Mouse (Mus musculus) stomach, postnatal 0 days (tissue): ENCODE measurements around the gene Fam207a. TPM values are rescaled to one million over a fixed set of nuclear protein-coding genes. Genes with fewer than 3 reads are reported as not detected.

ENCODE experiments used
- ATAC-seq: fragments of 200-750 bp; cut with Nextera tagmentation; 2 replicates; pipeline ENCODE4 v1.8.0; 2017; ENCODE audit not compliant: low FRiP score, low TSS enrichment
- DNase-seq: peaks from one replicate; pipeline ENCODE4 v3.0.0-alpha.2; 2016; ENCODE audit warnings: low spot score
- H3K27ac ChIP-seq: fragments of 300-500 bp; sonication (generic); replicated peaks from 2 replicates; pipeline ENCODE4 v1.5.1; 2014; ENCODE audit warnings: mild to moderate bottlenecking, control low read depth
- H3K27me3 ChIP-seq: fragments of 300-500 bp; sonication (generic); 2 replicates; pipeline ENCODE4 v1.6.1; 2014; ENCODE audit warnings: low read length; ENCODE audit not compliant: control insufficient read depth, insufficient read depth
- H3K36me3 ChIP-seq: fragments of 300-500 bp; sonication (generic); 2 replicates; pipeline ENCODE4 v1.6.1; 2014; ENCODE audit warnings: low read length, mixed read lengths; ENCODE audit not compliant: control insufficient read depth, insufficient read depth
- H3K4me1 ChIP-seq: fragments of 300-500 bp; sonication (generic); replicated peaks from 2 replicates; pipeline ENCODE4 v1.6.1; 2014; ENCODE audit warnings: antibody characterized with exemption; ENCODE audit not compliant: control insufficient read depth, insufficient read depth
- H3K4me2 ChIP-seq: fragments of 300-500 bp; sonication (generic); replicated peaks from 2 replicates; pipeline ENCODE4 v1.6.1; 2014; ENCODE audit warnings: low read depth, mild to moderate bottlenecking, control low read depth, moderate library complexity
- H3K4me3 ChIP-seq: fragments of 300-500 bp; sonication (generic); 2 replicates; pipeline ENCODE4 v1.5.1; 2014; ENCODE audit warnings: low read depth, low read length, control low read depth
- H3K9ac ChIP-seq: fragments of 300-500 bp; sonication (generic); 2 replicates; pipeline ENCODE4 v1.6.1; 2014; ENCODE audit warnings: mild to moderate bottlenecking, low read length, control low read depth, mixed read lengths
- H3K9me3 ChIP-seq: fragments of 300-500 bp; sonication (generic); 2 replicates; pipeline ENCODE4 v1.6.1; 2016; ENCODE audit warnings: low read length; ENCODE audit not compliant: control insufficient read depth
- CTCF ChIP-seq: IDR thresholded peaks from 2 replicates; pipeline ENCODE4 v1.5.1; 2016; ENCODE audit warnings: antibody characterized with exemption, low read depth, mild to moderate bottlenecking, moderate library complexity
- EP300 ChIP-seq: optimal IDR thresholded peaks from 2 replicates; pipeline ENCODE3; 2016; ENCODE audit warnings: antibody characterized with exemption
- WGBS: fragments of 180-500 bp; shearing (Covaris S2); extraction: QIAGEN DNeasy Blood & Tissue Kit; methylation state at CpG from one replicate; pipeline ENCODE4 v1.1.7; 2014; 5-methylcytosine and 5-hydroxymethylcytosine counted together
- polyA plus RNA-seq: library from polyadenylated mRNA; unstranded; fragments of >200 nt; fragmentation: Nextera tagmentation; extraction: Ambion mirVana; gene quantifications from 2 replicates; pipeline ENCODE4 v1.2.1, GENCODE M21; 2015

Gene Fam207a
- polyA plus RNA-seq, 1 experiment from 2014 or later, result 25.2 TPM

- Histone ChIP-seq H3K36me3 (no peaks in the 10 kb centered on the region), H3K27ac (no peak overlapping the region), H3K4me1 (no peaks in the 10 kb centered on the region), H3K27me3 (no peaks in the 10 kb centered on the region), H3K4me2 (no peak overlapping the region), H3K4me3 (no peak overlapping the region), H3K9ac (no peak overlapping the region), H3K9me3 (no peaks in the 10 kb centered on the region)
- WGBS, result 58% methylated on average over 3 of the region's 3 CpGs
- no peak for DNase-seq
- TF ChIP-seq EP300, result no peak
- no peak for ATAC-seq
Measured at GRCm38 (mm10) chr10:77519191-77519590, 3.6 kb upstream of the Fam207a start.

GRCm38 (mm10) chr10:77517801-77518200 is 2.2 kb upstream of the Fam207a start:
- Histone ChIP-seq H3K27me3 (no peaks in the 10 kb centered on the region), H3K4me2 (no peak overlapping the region), H3K9ac (no peak overlapping the region), H3K9me3 (no peaks in the 10 kb centered on the region), H3K4me1 (no peaks in the 10 kb centered on the region), H3K4me3 (no peak overlapping the region), H3K27ac (no peak overlapping the region), H3K36me3 (no peaks in the 10 kb centered on the region)
- ATAC-seq, result no peak
- DNase-seq, result no peak
- TF ChIP-seq CTCF, result no peak
- no peak for TF ChIP-seq EP300
- 90% methylated on average over 5 of the region's 5 CpGs for WGBS

GRCm38 (mm10) chr10:77517066-77517620 is 1.6 kb upstream of the Fam207a start:
- no peaks in the 10 kb centered on the region for H3K27me3 ChIP-seq
- no peak for TF ChIP-seq EP300
- TF ChIP-seq CTCF, result peak; percentile 95
- H3K4me1 ChIP-seq, result no peaks in the 10 kb centered on the region
- H3K9me3 ChIP-seq, result no peaks in the 10 kb centered on the region
- no peak overlapping the region for H3K27ac ChIP-seq
- ATAC-seq, result peak; percentile 18
- DNase-seq, result peak; percentile 78
- 17% methylated on average over 20 of the region's 20 CpGs for WGBS
- peaks cover under 1% of the 10 kb centered on the region; the same call in 1 of the 2 replicates for H3K36me3 ChIP-seq
- peak overlapping the region; percentile 89; the same call in 1 of the 2 replicates for H3K4me2 ChIP-seq
- H3K9ac ChIP-seq, result no peak overlapping the region
- no peak overlapping the region for H3K4me3 ChIP-seq

GRCm38 (mm10) chr10:77516379-77516951 is 880 bp upstream of the Fam207a start:
- H3K9me3 ChIP-seq, result no peaks in the 10 kb centered on the region
- H3K27ac ChIP-seq, result peak overlapping the region; percentile 88
- ATAC-seq, result peak; percentile 2; the same call in 1 of the 2 replicates
- peak; percentile 38 for DNase-seq
- H3K4me3 ChIP-seq, result peak overlapping the region; percentile 86
- 34% methylated on average over 14 of the region's 14 CpGs for WGBS
- no peak for TF ChIP-seq EP300
- TF ChIP-seq CTCF, result 0 out of 2 replicates have a peak, but pooled peaks have one; percentile 15
- no peaks in the 10 kb centered on the region for H3K27me3 ChIP-seq
- peaks cover 4% of the 10 kb centered on the region; the same call in 1 of the 2 replicates for H3K36me3 ChIP-seq
- peak overlapping the region; percentile 89 for H3K4me2 ChIP-seq
- peak overlapping the region; percentile 87 for H3K9ac ChIP-seq
- no peaks in the 10 kb centered on the region for H3K4me1 ChIP-seq

GRCm38 (mm10) chr10:77510225-77510982 is 5.2 kb downstream of the Fam207a start:
- Histone ChIP-seq H3K9ac (no peak overlapping the region; the same call in 1 of the 2 replicates), H3K27me3 (no peaks in the 10 kb centered on the region), H3K4me3 (no peak overlapping the region), H3K36me3 (peaks cover 17% of the 10 kb centered on the region), H3K4me2 (no peak overlapping the region), H3K4me1 (no peaks in the 10 kb centered on the region), H3K9me3 (no peaks in the 10 kb centered on the region), H3K27ac (peak overlapping the region; percentile 26; the same call in 1 of the 2 replicates)
- DNase-seq (no peak), ATAC-seq (no peak)
- no peak for TF ChIP-seq EP300
- TF ChIP-seq CTCF, result no peak
- 77% methylated on average over 15 of the region's 15 CpGs for WGBS
